Mouse (Mus musculus) lung, adult 2 months (tissue): Measurements from ENCODE around the gene Ccr8. TPM values are rescaled to one million over a fixed set of nuclear protein-coding genes. Genes with fewer than 3 reads are reported as not detected.

Experiments
- DNase-seq: peaks from one replicate; pipeline ENCODE4 v3.0.0; 2022
- H3K4me1 ChIP-seq: fragments of 200-500 bp; 2 replicates; pipeline ENCODE4 v1.6.1; 2011; ENCODE audit warnings: low read length; ENCODE audit not compliant: control insufficient read depth, insufficient read depth
- H3K4me3 ChIP-seq: fragments of 200-500 bp; replicated peaks from 2 replicates; pipeline ENCODE3; 2011; ENCODE audit warnings: low read depth, mild to moderate bottlenecking, control low read depth, low read length; ENCODE audit errors: extremely low read depth
- CTCF ChIP-seq: fragments of 200-500 bp; IDR thresholded peaks from 2 replicates; pipeline ENCODE4 v1.5.1; 2011; ENCODE audit warnings: mild to moderate bottlenecking, low read length, control low read depth; ENCODE audit not compliant: insufficient read depth
- POLR2A ChIP-seq: fragments of 200-500 bp; IDR thresholded peaks from 2 replicates; pipeline ENCODE4 v1.6.1; 2011; ENCODE audit warnings: low read depth, mild to moderate bottlenecking, control low read depth, low read length, borderline replicate concordance; ENCODE audit errors: extremely low read depth
- WGBS: fragments of 180-500 bp; shearing (Covaris S2); methylation state at CpG from one replicate; pipeline ENCODE4 v1.1.7; 2018; 5-methylcytosine and 5-hydroxymethylcytosine counted together
- polyA plus RNA-seq: library from polyadenylated mRNA; depleted of rRNA; stranded (reverse); fragments of >200 nt; gene quantifications from 2 replicates; pipeline ENCODE4 v1.2.3, GENCODE M21; 2012

Ccr8 gene
- polyA plus RNA-seq, 1 experiment, result 1.5 TPM

GRCm38 (mm10) chr9:120110211-120111018, 18.5 kb downstream of the Ccr8 start, which contains the start of gene Slc25a38:
Gene Slc25a38, plus strand, starts transcription at chr9:120110374.
- H3K4me3 ChIP-seq, result peak within 1 kb of the TSS; percentile 84
- WGBS, result under 1% methylated on average over 62 of the region's 62 CpGs
- peak; percentile 92 for DNase-seq
- peak; percentile 76; the same call in 1 of the 2 replicates for TF ChIP-seq POLR2A
- peak; percentile 91 for TF ChIP-seq CTCF
- H3K4me1 ChIP-seq, result no peaks in the 10 kb centered on the region

- Histone ChIP-seq H3K4me1 (no peaks in the 10 kb centered on the region), H3K4me3 (peak overlapping the region; percentile 13)
- TF ChIP-seq POLR2A, result no peak
- TF ChIP-seq CTCF, result no peak
- no peak for DNase-seq
- 65% methylated on average over 15 of the region's 15 CpGs for WGBS
Observed at GRCm38 (mm10) chr9:120111156-120111945, 19.4 kb downstream of the Ccr8 start.

GRCm38 (mm10) chr9:120112472-120112871, 20.6 kb downstream of the Ccr8 start:
- Histone ChIP-seq H3K4me3 (no peak overlapping the region), H3K4me1 (no peaks in the 10 kb centered on the region)
- WGBS, result 89% methylated on average over 6 of the region's 6 CpGs
- DNase-seq, result no peak
- TF ChIP-seq POLR2A, result no peak
- no peak for TF ChIP-seq CTCF

GRCm38 (mm10) chr9:120113456-120113855, 21.5 kb downstream of the Ccr8 start:
- no peak for DNase-seq
- 94% methylated on average over 7 of the region's 7 CpGs for WGBS
- no peak for TF ChIP-seq POLR2A
- TF ChIP-seq CTCF, result no peak
- Histone ChIP-seq H3K4me1 (no peaks in the 10 kb centered on the region), H3K4me3 (no peak overlapping the region)

- TF ChIP-seq CTCF, result no peak
- no peak for TF ChIP-seq POLR2A
Observed at GRCm38 (mm10) chr9:120114051-120114788, 22.3 kb downstream of the Ccr8 start.

GRCm38 (mm10) chr9:120114789-120115151, 22.9 kb downstream of the Ccr8 start:
- Histone ChIP-seq H3K4me3 (no peak overlapping the region), H3K4me1 (no peaks in the 10 kb centered on the region)
- WGBS, result 92% methylated on average over 2 of the region's 2 CpGs
- TF ChIP-seq CTCF, result no peak
- TF ChIP-seq POLR2A, result no peak
- DNase-seq, result no peak

More at GRCm38 (mm10) chr9:120114051-120114788, 22.3 kb downstream of the Ccr8 start:
- no peak overlapping the region for H3K4me3 ChIP-seq
- H3K4me1 ChIP-seq, result no peaks in the 10 kb centered on the region
- DNase-seq, result no peak
- WGBS, result 83% methylated on average over 17 of the region's 17 CpGs

GRCm38 (mm10) chr9:120115580-120115979, 23.7 kb downstream of the Ccr8 start:
- Histone ChIP-seq H3K4me3 (no peak overlapping the region), H3K4me1 (no peaks in the 10 kb centered on the region)
- TF ChIP-seq POLR2A (no peak), CTCF (no peak)
- DNase-seq, result no peak
- 80% methylated on average over 5 of the region's 5 CpGs for WGBS

- TF ChIP-seq CTCF (no peak), POLR2A (no peak)
- Histone ChIP-seq H3K4me1 (no peaks in the 10 kb centered on the region), H3K4me3 (no peak overlapping the region)
- WGBS, result 74% methylated on average over 8 of the region's 8 CpGs
- DNase-seq, result no peak
Observed at GRCm38 (mm10) chr9:120116184-120116624, 24.3 kb downstream of the Ccr8 start.

GRCm38 (mm10) chr9:120118212-120118611, 26.3 kb downstream of the Ccr8 start:
- H3K4me1 ChIP-seq, result no peaks in the 10 kb centered on the region
- TF ChIP-seq POLR2A (no peak), CTCF (no peak)
- no peak for DNase-seq
- no peak overlapping the region for H3K4me3 ChIP-seq
- 82% methylated on average over 4 of the region's 4 CpGs for WGBS
